Mouse (Mus musculus): ENCODE measurements around the gene Runx2. TPM values are rescaled to one million over a fixed set of nuclear protein-coding genes. Genes with fewer than 3 reads are reported as not detected.
A peak's percentile ranks its signal among the peaks of the same experiment; 100 is the strongest.

Runx2 gene
- polyA plus RNA-seq, 1 experiment from 2014 or later: 0.41 TPM

GRCm38 (mm10) chr17:44542706-44543105 lies 271.9 kb downstream of the Runx2 start:
- Histone ChIP-seq H3K9me3 (ENCODE audit: control insufficient read depth, low read length) (no peaks in the 10 kb centered on the region), H3K36me3 (ENCODE audit: control insufficient read depth, insufficient read depth) (no peaks in the 10 kb centered on the region), H3K4me3 (replicated peaks; ENCODE audit: low read length) (no peak overlapping the region), H3K4me1 (replicated peaks; ENCODE audit: control insufficient read depth, insufficient read depth, low read length) (no peaks in the 10 kb centered on the region; the same call in 1 of the 2 replicates), H3K9ac (replicated peaks; ENCODE audit: low read depth, low read length) (no peak overlapping the region), H3K27me3 (replicated peaks; ENCODE audit: control insufficient read depth, insufficient read depth, low read length) (no peaks in the 10 kb centered on the region), H3K27ac (ENCODE audit: low read length) (no peak overlapping the region), H3K4me2 (ENCODE audit: low read length) (no peak overlapping the region)
- 89% methylated on average over 3 of the region's 3 CpGs for WGBS
- no peak for ATAC-seq

- ATAC-seq: no peak
- H3K27me3 ChIP-seq (replicated peaks; ENCODE audit: control insufficient read depth, insufficient read depth, low read length): no peaks in the 10 kb centered on the region
- no peak overlapping the region for H3K9ac ChIP-seq (replicated peaks; ENCODE audit: low read depth, low read length)
- H3K4me1 ChIP-seq (replicated peaks; ENCODE audit: control insufficient read depth, insufficient read depth, low read length): no peaks in the 10 kb centered on the region; the same call in 1 of the 2 replicates
- WGBS: 82% methylated on average over 5 of the region's 5 CpGs
- H3K36me3 ChIP-seq (ENCODE audit: control insufficient read depth, insufficient read depth): no peaks in the 10 kb centered on the region
- no peaks in the 10 kb centered on the region for H3K9me3 ChIP-seq (ENCODE audit: control insufficient read depth, low read length)
- H3K4me2 ChIP-seq (ENCODE audit: low read length): no peak overlapping the region
- H3K4me3 ChIP-seq (replicated peaks; ENCODE audit: low read length): no peak overlapping the region
- H3K27ac ChIP-seq (ENCODE audit: low read length): no peak overlapping the region
Measured at GRCm38 (mm10) chr17:44540699-44541098, 273.9 kb downstream of the Runx2 start.

GRCm38 (mm10) chr17:44538921-44539320 lies 275.7 kb downstream of the Runx2 start:
- Histone ChIP-seq H3K4me3 (replicated peaks; ENCODE audit: low read length) (no peak overlapping the region), H3K9ac (replicated peaks; ENCODE audit: low read depth, low read length) (no peak overlapping the region), H3K27me3 (replicated peaks; ENCODE audit: control insufficient read depth, insufficient read depth, low read length) (no peaks in the 10 kb centered on the region), H3K4me1 (replicated peaks; ENCODE audit: control insufficient read depth, insufficient read depth, low read length) (no peaks in the 10 kb centered on the region; the same call in 1 of the 2 replicates), H3K9me3 (ENCODE audit: control insufficient read depth, low read length) (no peaks in the 10 kb centered on the region), H3K4me2 (ENCODE audit: low read length) (no peak overlapping the region), H3K36me3 (ENCODE audit: control insufficient read depth, insufficient read depth) (no peaks in the 10 kb centered on the region), H3K27ac (ENCODE audit: low read length) (no peak overlapping the region)
- ATAC-seq: no peak
- WGBS: 69% methylated on average over 11 of the region's 11 CpGs

- H3K4me3 ChIP-seq (replicated peaks; ENCODE audit: low read length): no peak overlapping the region
- no peaks in the 10 kb centered on the region for H3K36me3 ChIP-seq (ENCODE audit: control insufficient read depth, insufficient read depth)
- H3K9ac ChIP-seq (replicated peaks; ENCODE audit: low read depth, low read length): no peak overlapping the region
- no peaks in the 10 kb centered on the region for H3K27me3 ChIP-seq (replicated peaks; ENCODE audit: control insufficient read depth, insufficient read depth, low read length)
- 85% methylated on average over 6 of the region's 6 CpGs for WGBS
- no peak for ATAC-seq
- peaks cover 6% of the 10 kb centered on the region for H3K4me1 ChIP-seq (replicated peaks; ENCODE audit: control insufficient read depth, insufficient read depth, low read length)
- H3K9me3 ChIP-seq (ENCODE audit: control insufficient read depth, low read length): no peaks in the 10 kb centered on the region
- no peak overlapping the region for H3K27ac ChIP-seq (ENCODE audit: low read length)
- no peak overlapping the region for H3K4me2 ChIP-seq (ENCODE audit: low read length)
Measured at GRCm38 (mm10) chr17:44530000-44530399, 284.6 kb downstream of the Runx2 start.

- no peak overlapping the region for H3K9ac ChIP-seq (replicated peaks; ENCODE audit: low read depth, low read length)
- H3K27ac ChIP-seq (ENCODE audit: low read length): no peak overlapping the region
- no peaks in the 10 kb centered on the region for H3K27me3 ChIP-seq (replicated peaks; ENCODE audit: control insufficient read depth, insufficient read depth, low read length)
- H3K9me3 ChIP-seq (ENCODE audit: control insufficient read depth, low read length): no peaks in the 10 kb centered on the region
- peaks cover 6% of the 10 kb centered on the region for H3K4me1 ChIP-seq (replicated peaks; ENCODE audit: control insufficient read depth, insufficient read depth, low read length)
- 24% methylated on average over 4 of the region's 4 CpGs for WGBS
- H3K36me3 ChIP-seq (ENCODE audit: control insufficient read depth, insufficient read depth): no peaks in the 10 kb centered on the region
- no peak overlapping the region for H3K4me2 ChIP-seq (ENCODE audit: low read length)
- H3K4me3 ChIP-seq (replicated peaks; ENCODE audit: low read length): no peak overlapping the region
- ATAC-seq: peak; percentile 54
Measured at GRCm38 (mm10) chr17:44528617-44529016, 286.0 kb downstream of the Runx2 start.

GRCm38 (mm10) chr17:44524146-44524545 lies 290.5 kb downstream of the Runx2 start:
- ATAC-seq: no peak

GRCm38 (mm10) chr17:44522906-44523305 lies 291.7 kb downstream of the Runx2 start:
- no peak for ATAC-seq
- H3K4me1 ChIP-seq (replicated peaks; ENCODE audit: control insufficient read depth, insufficient read depth, low read length): peaks cover 7% of the 10 kb centered on the region
- no peaks in the 10 kb centered on the region for H3K27me3 ChIP-seq (replicated peaks; ENCODE audit: control insufficient read depth, insufficient read depth, low read length)
- no peak overlapping the region for H3K4me3 ChIP-seq (replicated peaks; ENCODE audit: low read length)
- WGBS: 42% methylated on average over 5 of the region's 5 CpGs
- H3K27ac ChIP-seq (ENCODE audit: low read length): no peak overlapping the region
- H3K36me3 ChIP-seq (ENCODE audit: control insufficient read depth, insufficient read depth): no peaks in the 10 kb centered on the region
- no peak overlapping the region for H3K9ac ChIP-seq (replicated peaks; ENCODE audit: low read depth, low read length)
- no peak overlapping the region for H3K4me2 ChIP-seq (ENCODE audit: low read length)
- H3K9me3 ChIP-seq (ENCODE audit: control insufficient read depth, low read length): no peaks in the 10 kb centered on the region

More at GRCm38 (mm10) chr17:44524146-44524545, 290.5 kb downstream of the Runx2 start:
- Histone ChIP-seq H3K4me1 (replicated peaks; ENCODE audit: control insufficient read depth, insufficient read depth, low read length) (peaks cover 13% of the 10 kb centered on the region), H3K4me3 (replicated peaks; ENCODE audit: low read length) (no peak overlapping the region), H3K27me3 (replicated peaks; ENCODE audit: control insufficient read depth, insufficient read depth, low read length) (no peaks in the 10 kb centered on the region), H3K4me2 (ENCODE audit: low read length) (no peak overlapping the region), H3K9me3 (ENCODE audit: control insufficient read depth, low read length) (no peaks in the 10 kb centered on the region), H3K9ac (replicated peaks; ENCODE audit: low read depth, low read length) (no peak overlapping the region), H3K27ac (ENCODE audit: low read length) (no peak overlapping the region), H3K36me3 (ENCODE audit: control insufficient read depth, insufficient read depth) (no peaks in the 10 kb centered on the region)
- WGBS: 69% methylated on average over 1 of the region's 1 CpGs

- Histone ChIP-seq H3K4me2 (ENCODE audit: low read length) (no peak overlapping the region), H3K27me3 (replicated peaks; ENCODE audit: control insufficient read depth, insufficient read depth, low read length) (no peaks in the 10 kb centered on the region), H3K9me3 (ENCODE audit: control insufficient read depth, low read length) (no peaks in the 10 kb centered on the region), H3K27ac (ENCODE audit: low read length) (peak overlapping the region; percentile 63; the same call in 1 of the 2 replicates), H3K4me1 (replicated peaks; ENCODE audit: control insufficient read depth, insufficient read depth, low read length) (peaks cover 7% of the 10 kb centered on the region), H3K9ac (replicated peaks; ENCODE audit: low read depth, low read length) (no peak overlapping the region), H3K4me3 (replicated peaks; ENCODE audit: low read length) (no peak overlapping the region), H3K36me3 (ENCODE audit: control insufficient read depth, insufficient read depth) (no peaks in the 10 kb centered on the region)
- WGBS: 58% methylated on average over 11 of the region's 11 CpGs
- peak; percentile 70 for ATAC-seq
Measured at GRCm38 (mm10) chr17:44520122-44521075, 294.2 kb downstream of the Runx2 start.

GRCm38 (mm10) chr17:44519356-44519755 lies 295.2 kb downstream of the Runx2 start:
- 85% methylated on average over 3 of the region's 3 CpGs for WGBS

More at GRCm38 (mm10) chr17:44519356-44519755, 295.2 kb downstream of the Runx2 start:
- Histone ChIP-seq H3K36me3 (ENCODE audit: control insufficient read depth, insufficient read depth) (no peaks in the 10 kb centered on the region), H3K27me3 (replicated peaks; ENCODE audit: control insufficient read depth, insufficient read depth, low read length) (no peaks in the 10 kb centered on the region), H3K4me1 (replicated peaks; ENCODE audit: control insufficient read depth, insufficient read depth, low read length) (peaks cover 7% of the 10 kb centered on the region), H3K4me2 (ENCODE audit: low read length) (no peak overlapping the region), H3K9me3 (ENCODE audit: control insufficient read depth, low read length) (no peaks in the 10 kb centered on the region), H3K9ac (replicated peaks; ENCODE audit: low read depth, low read length) (no peak overlapping the region), H3K27ac (ENCODE audit: low read length) (no peak overlapping the region), H3K4me3 (replicated peaks; ENCODE audit: low read length) (no peak overlapping the region)
- ATAC-seq: no peak
